Mouse (Mus musculus) retina, embryonic 14.5 days (tissue): ENCODE measurements around the gene Thada.

Experiments
- DNase-seq: peaks from one replicate; pipeline ENCODE4 v3.0.0-alpha.2; 2015; ENCODE audit warnings: low spot score

Gene Thada

DNA sequence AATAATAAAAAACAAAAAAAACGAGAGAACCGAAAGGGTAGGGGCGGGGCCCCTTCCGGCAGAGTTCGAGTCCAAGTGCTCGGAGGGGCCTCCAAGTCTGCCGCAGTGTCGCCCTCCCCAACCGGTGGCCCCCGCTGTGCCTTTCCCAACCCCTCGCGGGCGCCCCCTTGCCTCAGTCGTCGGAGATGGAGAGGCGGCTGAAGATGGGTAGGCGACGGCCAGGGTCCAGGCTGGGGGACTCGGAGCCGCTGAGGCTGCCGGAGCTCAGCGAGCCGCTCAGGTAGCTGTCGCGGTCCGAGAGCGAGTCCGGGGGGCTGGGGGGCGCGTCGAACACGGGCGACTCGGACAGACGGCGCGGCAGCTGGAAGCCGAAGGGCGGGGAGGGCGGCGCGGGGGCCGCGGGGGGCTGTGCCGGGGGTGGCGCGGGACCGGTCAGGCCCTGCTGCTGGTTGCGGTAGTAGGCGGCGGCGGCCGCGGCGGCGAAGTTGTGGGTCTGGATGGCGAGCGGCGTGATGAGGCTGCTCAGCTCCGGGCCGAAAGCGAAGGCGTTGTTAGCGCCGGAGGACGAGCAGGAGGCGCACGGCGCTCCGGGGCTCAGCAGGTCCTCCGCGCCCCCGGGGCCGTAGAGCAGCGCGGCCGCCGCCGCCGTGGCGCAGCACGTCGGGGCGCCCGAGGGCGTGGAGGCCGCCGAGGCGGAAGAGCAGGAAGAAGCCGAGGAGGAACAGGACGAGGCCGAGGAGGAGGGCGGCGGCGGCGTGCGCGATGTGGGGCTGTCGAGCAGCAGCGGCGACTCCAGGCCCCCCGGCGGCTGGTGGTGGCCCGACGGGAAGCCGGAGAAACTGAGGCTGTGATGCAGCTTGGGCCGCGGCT is 280.2 kb downstream of the Thada start:
- DNase-seq, result peak; percentile 74

- DNase-seq, result no peak
These were observed 281.0 kb downstream of the Thada start for GRCm38 (mm10) chr17:84185011-84185411.

- DNase-seq, result peak; percentile 84
These were observed 282.7 kb downstream of the Thada start for GRCm38 (mm10) chr17:84183291-84183781.

- no peak for DNase-seq
These were observed 283.4 kb downstream of the Thada start for GRCm38 (mm10) chr17:84182311-84183271.

DNA sequence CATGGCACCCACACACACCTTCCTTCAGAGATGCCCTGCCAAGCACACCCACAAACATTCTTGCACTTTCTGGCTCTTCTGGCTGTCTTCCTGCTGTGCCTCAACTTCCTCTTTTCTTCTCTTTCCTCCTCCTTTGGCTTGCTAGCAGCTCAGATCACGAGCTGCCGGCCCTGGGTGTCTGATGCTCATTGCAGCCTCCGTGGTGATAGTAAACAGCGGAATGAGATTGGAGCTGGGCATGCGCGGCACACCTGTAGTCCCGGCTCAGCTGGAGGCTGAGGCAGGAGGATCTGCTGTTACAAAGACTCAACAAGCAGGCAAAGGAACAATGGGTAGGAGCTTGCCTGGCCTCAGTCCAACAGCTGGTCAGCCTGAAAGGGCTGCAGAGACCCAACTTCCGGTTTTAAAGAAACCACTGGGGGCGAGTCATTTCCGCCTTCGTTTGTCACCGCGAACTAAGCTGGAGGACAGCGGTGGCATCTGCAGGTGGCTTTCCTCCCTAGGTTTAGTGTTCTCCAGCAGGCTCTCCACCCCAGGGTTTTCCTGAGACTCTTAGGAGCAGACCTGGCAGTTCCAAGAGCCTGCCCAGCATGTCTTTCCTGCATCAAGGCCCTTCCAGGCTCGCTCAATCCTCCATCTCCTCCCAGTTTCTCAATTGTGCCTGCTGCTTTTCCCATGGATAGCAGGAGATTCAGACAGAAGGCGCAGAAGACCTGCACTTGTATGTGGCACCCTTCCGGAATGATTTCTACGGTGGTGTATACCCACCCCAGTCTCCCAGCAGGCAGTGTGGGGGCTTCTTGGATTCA is 284.3 kb downstream of the Thada start:
- DNase-seq, result no peak

DNA sequence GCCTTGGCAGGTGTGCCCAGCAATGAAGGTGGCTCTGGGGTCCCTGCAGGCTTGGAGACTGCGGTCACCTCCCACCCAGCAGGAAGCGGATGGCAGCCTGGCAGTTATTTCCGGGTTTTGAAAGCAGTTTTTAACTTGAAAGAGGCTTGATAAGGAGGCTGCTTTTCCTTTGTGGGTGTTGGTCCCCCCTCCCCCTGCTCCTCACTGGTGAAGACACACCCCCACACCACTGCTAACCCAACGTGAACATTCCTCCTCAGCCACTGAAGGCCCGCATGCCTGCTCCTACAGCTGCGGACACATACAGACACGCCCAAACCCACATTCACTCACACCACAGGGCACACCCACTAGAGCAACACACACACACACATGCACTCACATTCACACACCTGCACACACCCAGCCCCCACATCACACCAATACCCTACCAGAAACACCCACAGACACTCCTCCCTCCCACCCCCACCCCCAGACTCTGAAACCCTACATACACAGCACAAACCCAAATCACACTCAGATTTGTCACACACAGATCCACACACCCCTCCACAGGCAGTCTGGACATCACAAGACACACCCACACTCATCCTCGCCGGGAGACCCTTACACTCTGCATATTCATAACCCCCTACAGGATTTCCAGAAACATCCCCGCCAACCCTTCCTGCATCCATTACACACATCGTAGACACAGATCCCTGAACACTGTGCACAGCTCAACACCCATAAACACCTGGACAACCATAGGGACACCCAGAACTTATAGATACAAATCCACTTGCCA is 285.1 kb downstream of the Thada start:
- no peak for DNase-seq

- no peak for DNase-seq
These were observed 286.0 kb downstream of the Thada start for GRCm38 (mm10) chr17:84179973-84180365.

GRCm38 (mm10) chr17:84179026-84179972 is 286.7 kb downstream of the Thada start:
- DNase-seq, result no peak

- no peak for DNase-seq
These were observed 288.5 kb downstream of the Thada start for GRCm38 (mm10) chr17:84177481-84177880.

GRCm38 (mm10) chr17:84176446-84176845 is 289.6 kb downstream of the Thada start:
- DNase-seq, result no peak

GRCm38 (mm10) chr17:84175196-84175595 is 290.8 kb downstream of the Thada start:
- DNase-seq, result no peak

DNA sequence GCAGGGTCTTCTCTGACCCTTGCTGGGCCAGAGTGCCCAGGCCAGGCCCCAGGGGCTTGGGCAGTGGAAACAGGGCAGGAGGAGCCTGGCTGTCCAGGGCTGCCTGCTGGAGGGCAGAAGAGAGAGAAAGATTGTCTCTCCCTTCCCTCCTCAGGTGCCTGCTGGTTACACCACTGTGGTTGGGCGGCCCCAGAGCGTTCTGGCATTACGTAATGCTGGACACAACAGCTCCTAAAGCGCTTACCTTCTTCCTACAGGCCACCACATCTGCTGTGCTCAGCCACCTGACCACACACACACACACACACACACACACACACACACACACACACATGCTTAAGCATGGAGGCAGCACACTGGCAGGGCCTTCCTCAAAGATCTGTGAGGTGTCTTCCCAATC is 298.6 kb downstream of the Thada start:
- no peak for DNase-seq

GRCm38 (mm10) chr17:84166135-84166860 is 299.7 kb downstream of the Thada start:
- no peak for DNase-seq

- no peak for DNase-seq
These were observed 300.3 kb downstream of the Thada start for GRCm38 (mm10) chr17:84165735-84166134.

- DNase-seq, result no peak
These were observed 301.9 kb downstream of the Thada start for GRCm38 (mm10) chr17:84164146-84164545.

GRCm38 (mm10) chr17:84163066-84163785 is 302.8 kb downstream of the Thada start:
- DNase-seq, result no peak

DNA sequence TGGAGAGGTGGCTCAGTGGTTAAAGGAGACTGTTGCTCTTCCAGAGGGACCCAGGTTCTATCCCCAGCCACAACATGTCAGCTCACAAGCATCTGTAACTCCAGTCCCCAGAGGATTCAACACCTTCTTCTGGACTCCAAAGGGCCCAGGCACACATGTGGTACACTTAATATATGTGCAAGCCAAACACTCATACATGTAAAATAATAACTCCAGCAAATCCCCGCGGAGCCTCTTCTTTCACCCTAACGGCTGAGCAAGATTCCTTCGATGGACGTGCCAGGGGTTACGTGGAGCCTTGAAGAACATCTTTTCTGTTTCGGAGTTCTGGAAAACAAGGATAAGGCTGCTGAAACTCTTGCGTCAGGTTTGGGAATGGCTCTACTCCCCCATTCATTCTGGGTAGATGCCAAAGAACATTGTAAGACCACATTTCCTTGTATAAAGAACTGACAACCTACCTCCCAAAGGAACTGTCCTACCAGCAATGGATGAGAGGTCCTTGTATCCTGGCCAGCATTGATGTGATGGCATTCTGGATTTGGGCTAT is 303.7 kb downstream of the Thada start:
- DNase-seq, result no peak

DNA sequence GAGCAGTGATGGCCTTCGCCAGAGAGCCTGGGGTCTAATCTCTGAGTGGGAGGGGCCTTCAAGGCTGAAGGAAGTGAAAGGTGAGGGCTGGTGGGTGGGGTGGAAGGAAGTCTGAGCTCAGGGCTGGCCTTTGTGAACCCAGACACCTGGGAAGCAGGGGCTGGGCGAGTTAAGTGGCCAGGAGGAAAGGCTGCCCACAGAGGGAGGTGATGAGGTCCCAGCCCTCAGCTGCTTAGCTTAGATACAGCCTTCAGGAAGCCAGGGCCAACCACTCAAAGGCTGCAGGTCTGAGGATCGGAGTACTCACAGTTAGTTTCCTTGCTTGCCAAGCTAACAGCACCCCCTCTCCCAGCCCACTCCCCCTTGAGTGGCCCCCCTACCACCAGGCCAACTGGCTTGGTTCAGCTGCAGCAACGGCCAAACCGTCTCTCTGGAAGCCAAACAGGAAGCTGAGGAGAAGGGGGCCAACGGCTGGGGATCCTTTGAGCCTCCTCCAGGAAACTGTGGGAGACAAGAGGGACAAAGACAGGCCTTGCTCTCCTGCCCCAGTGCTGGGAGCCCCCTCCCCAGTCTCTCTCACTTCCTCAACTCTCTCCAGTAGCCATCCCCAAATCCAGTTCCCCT is 304.7 kb downstream of the Thada start:
- DNase-seq, result no peak
